Mouse (Mus musculus) cerebellum, adult 2 months (tissue): ENCODE results near the gene Ifnl3. TPM values are rescaled to one million over a fixed set of nuclear protein-coding genes. Genes with fewer than 3 reads are reported as not detected.

ENCODE experiments used
- DNase-seq, 2 experiments: peaks; one replicate each; pipeline ENCODE4 v3.0.0; 2021
- H3K27ac ChIP-seq: fragments of 200-500 bp; 2 replicates; pipeline ENCODE4 v1.5.1; 2012; ENCODE audit warnings: low read length, control low read depth, inconsistent platforms; ENCODE audit not compliant: insufficient read depth
- H3K27me3 ChIP-seq: fragments of 200-500 bp; 2 replicates; pipeline ENCODE4 v1.6.1; 2012; ENCODE audit warnings: inconsistent platforms, mild to moderate bottlenecking, low read length, moderate library complexity; ENCODE audit not compliant: control insufficient read depth, insufficient read depth
- H3K4me1 ChIP-seq: fragments of 200-500 bp; 2 replicates; pipeline ENCODE4 v1.6.1; 2011; ENCODE audit warnings: low read length; ENCODE audit not compliant: control insufficient read depth, insufficient read depth
- H3K4me3 ChIP-seq: fragments of 200-500 bp; replicated peaks from 2 replicates; pipeline ENCODE3; 2011; ENCODE audit warnings: mild to moderate bottlenecking, low read depth, low read length, control low read depth; ENCODE audit not compliant: insufficient read depth
- CTCF ChIP-seq: fragments of 200-500 bp; IDR thresholded peaks from 2 replicates; pipeline ENCODE4 v1.5.1; 2011; ENCODE audit warnings: low read depth, mild to moderate bottlenecking, control low read depth, low read length, moderate library complexity, borderline replicate concordance; ENCODE audit not compliant: insufficient read depth
- POLR2A ChIP-seq: fragments of 200-500 bp; IDR thresholded peaks from 2 replicates; pipeline ENCODE4 v1.6.1; 2011; ENCODE audit warnings: low read length, control low read depth, borderline replicate concordance; ENCODE audit not compliant: insufficient read depth
- WGBS: fragments of 180-500 bp; shearing (Covaris S2); methylation state at CpG from one replicate; pipeline ENCODE4 v1.1.7; 2018; 5-methylcytosine and 5-hydroxymethylcytosine counted together
- polyA plus RNA-seq: library from polyadenylated mRNA; depleted of rRNA; stranded (reverse); fragments of >200 nt; gene quantifications from 2 replicates; pipeline ENCODE4 v1.2.3, GENCODE M21; 2012

The Ifnl3 gene
- polyA plus RNA-seq, 1 experiment, result not detected

DNA sequence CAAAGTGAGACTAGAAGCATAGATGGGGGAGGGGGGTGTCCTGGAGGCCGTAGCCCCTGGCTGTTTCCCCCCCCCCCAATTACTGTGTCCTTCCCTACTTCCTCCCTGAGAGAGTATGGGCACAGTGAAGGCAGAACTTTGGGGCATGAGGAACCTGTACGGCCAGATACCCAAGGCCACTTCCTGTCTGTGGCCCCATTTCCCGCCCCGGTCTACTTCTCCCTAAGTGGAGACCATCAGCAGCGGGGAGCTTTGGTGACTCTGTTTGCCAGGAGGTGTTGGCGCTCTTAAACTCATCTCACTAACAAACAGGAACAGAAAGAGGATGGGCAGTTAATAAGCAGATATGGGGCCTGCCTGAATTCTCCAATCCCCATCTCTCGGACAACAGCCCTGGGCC, 25.0 kb downstream of the Ifnl3 start:
- peaks cover 3% of the 10 kb centered on the region; the same call in 1 of the 2 replicates for H3K4me1 ChIP-seq
- WGBS, result 69% methylated on average over 7 of the region's 7 CpGs
- no peak for TF ChIP-seq POLR2A
- TF ChIP-seq CTCF, result no peak

DNA sequence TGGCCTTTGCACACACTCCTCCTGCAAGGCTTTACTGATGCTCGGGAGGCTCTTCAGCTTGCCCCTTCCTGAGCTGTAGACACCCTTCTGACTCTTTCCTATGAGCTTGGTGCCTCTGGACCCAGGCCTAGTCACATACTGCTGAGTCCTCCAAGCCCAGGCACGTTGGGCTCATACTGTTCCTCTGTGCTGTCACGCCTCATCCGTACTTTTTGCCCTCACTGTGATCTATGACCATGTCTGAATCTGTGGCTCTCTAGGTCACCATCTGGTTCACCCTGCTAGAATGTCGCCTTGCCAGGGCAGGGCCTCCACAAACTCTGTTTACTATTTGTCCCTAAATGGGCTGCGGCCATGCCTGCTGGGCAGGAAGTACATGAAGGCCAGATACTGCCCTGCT, 30.4 kb downstream of the Ifnl3 start:
- TF ChIP-seq POLR2A (no peak), CTCF (no peak)
- no peak overlapping the region for H3K4me3 ChIP-seq
- no peak for DNase-seq
- no peaks in the 10 kb centered on the region; the same call in 1 of the 2 replicates for H3K4me1 ChIP-seq
- no peaks in the 10 kb centered on the region for H3K27me3 ChIP-seq
- H3K27ac ChIP-seq, result no peak overlapping the region
- WGBS, result 84% methylated on average over 6 of the region's 6 CpGs

More for the DNA sequence above, 25.0 kb downstream of the Ifnl3 start:
- DNase-seq, result no peak
- Histone ChIP-seq H3K27ac (no peak overlapping the region), H3K27me3 (peaks cover 9% of the 10 kb centered on the region; the same call in 1 of the 2 replicates), H3K4me3 (no peak overlapping the region)

- TF ChIP-seq CTCF, result no peak
- no peak for TF ChIP-seq POLR2A
- DNase-seq, result no peak
- Histone ChIP-seq H3K4me1 (peaks cover 14% of the 10 kb centered on the region), H3K4me3 (no peak overlapping the region), H3K27me3 (no peaks in the 10 kb centered on the region), H3K27ac (no peak overlapping the region)
- 40% methylated on average over 5 of the region's 5 CpGs for WGBS
Observed at GRCm38 (mm10) chr7:28555939-28556535, 33.4 kb downstream of the Ifnl3 start.

DNA sequence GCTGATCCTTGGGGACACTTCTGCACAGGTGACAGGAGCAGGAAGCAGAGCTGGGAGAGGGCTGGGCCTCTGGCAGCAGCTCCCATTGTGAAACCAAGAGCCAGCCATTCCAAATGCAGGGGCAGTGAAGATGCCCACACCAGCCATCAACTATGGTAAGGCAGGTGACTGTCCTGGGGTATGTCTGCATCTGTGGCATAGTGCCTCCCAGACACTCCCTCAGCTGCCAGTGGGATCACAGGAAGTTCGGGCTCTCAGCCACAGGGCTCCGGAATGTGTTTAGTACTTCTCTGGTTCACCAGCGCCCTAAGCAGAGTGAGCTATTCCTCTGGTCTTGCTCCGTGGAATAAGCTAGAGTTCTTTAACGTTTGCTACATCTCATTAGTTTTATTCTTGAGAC, 34.4 kb downstream of the Ifnl3 start:
- no peak for TF ChIP-seq POLR2A
- no peak for TF ChIP-seq CTCF
- H3K27ac ChIP-seq, result no peak overlapping the region
- no peak overlapping the region for H3K4me3 ChIP-seq
- H3K27me3 ChIP-seq, result no peaks in the 10 kb centered on the region
- WGBS, result 85% methylated on average over 5 of the region's 5 CpGs
- H3K4me1 ChIP-seq, result peaks cover 16% of the 10 kb centered on the region
- no peak for DNase-seq

DNA sequence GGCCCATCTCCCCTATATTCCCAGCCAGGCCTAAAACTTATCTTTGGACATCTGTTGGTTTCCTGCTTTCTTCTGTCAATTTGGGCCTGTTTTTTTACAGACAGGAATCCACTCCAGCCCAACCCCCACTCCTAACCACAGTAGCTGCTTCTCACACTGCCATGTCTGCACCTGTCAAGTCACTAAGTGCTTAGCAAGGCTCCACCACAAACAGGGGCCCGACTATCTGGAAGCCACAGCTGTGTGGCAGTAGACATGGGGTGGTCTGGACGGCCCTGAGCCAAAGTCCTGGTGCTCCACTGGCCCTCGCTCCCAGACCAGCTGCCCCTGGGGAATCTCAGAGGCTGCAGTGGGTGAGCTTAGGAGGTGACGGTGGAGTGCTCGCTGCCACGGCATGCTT, 35.1 kb downstream of the Ifnl3 start:
- no peak overlapping the region for H3K4me3 ChIP-seq
- DNase-seq, result no peak
- TF ChIP-seq POLR2A (no peak), CTCF (no peak)
- 70% methylated on average over 6 of the region's 6 CpGs for WGBS
- H3K27me3 ChIP-seq, result no peaks in the 10 kb centered on the region
- peaks cover 22% of the 10 kb centered on the region for H3K4me1 ChIP-seq
- no peak overlapping the region for H3K27ac ChIP-seq

GRCm38 (mm10) chr7:28558486-28558885, 35.9 kb downstream of the Ifnl3 start:
- no peak overlapping the region for H3K4me3 ChIP-seq
- no peaks in the 10 kb centered on the region for H3K27me3 ChIP-seq
- H3K4me1 ChIP-seq, result peaks cover 27% of the 10 kb centered on the region
- peak; percentile 48 to 57 for DNase-seq
- no peak for TF ChIP-seq CTCF
- no peak for TF ChIP-seq POLR2A
- no peak overlapping the region for H3K27ac ChIP-seq
- 13% methylated on average over 4 of the region's 4 CpGs for WGBS

GRCm38 (mm10) chr7:28560856-28561255, 38.2 kb downstream of the Ifnl3 start:
- 95% methylated on average over 10 of the region's 10 CpGs for WGBS
- DNase-seq, result no peak
- no peaks in the 10 kb centered on the region for H3K27me3 ChIP-seq
- no peak overlapping the region for H3K4me3 ChIP-seq
- no peak overlapping the region for H3K27ac ChIP-seq
- peaks cover 34% of the 10 kb centered on the region for H3K4me1 ChIP-seq
- TF ChIP-seq CTCF (no peak), POLR2A (no peak)

GRCm38 (mm10) chr7:28561967-28562366, 39.3 kb downstream of the Ifnl3 start:
- H3K27ac ChIP-seq, result peak overlapping the region; percentile 18
- no peaks in the 10 kb centered on the region for H3K27me3 ChIP-seq
- 33% methylated on average over 11 of the region's 11 CpGs for WGBS
- peak; percentile 56 to 63 for DNase-seq
- TF ChIP-seq POLR2A (no peak), CTCF (no peak)
- peaks cover 34% of the 10 kb centered on the region for H3K4me1 ChIP-seq
- no peak overlapping the region for H3K4me3 ChIP-seq
